Mouse (Mus musculus): ENCODE results near the gene Zfyve26.

DNA sequence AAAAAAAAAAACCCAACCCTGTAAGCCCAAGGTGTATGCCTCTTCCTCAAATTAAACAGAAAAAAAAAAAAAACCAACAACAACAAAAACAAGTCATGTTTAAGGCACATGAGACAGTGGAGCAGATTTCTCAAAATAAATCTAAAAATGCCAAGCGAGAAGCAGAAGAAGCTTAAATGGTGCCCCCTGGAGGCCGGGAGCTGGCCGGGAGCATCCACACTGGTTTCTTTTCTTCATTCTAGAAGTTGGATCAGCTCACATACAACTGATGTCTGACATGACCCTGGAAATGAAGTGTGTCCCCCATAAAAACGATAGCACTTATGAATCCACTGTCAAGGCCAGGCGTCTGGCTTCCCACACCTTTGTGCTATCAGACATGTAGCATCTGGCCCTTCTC is 35.1 kb downstream of the Zfyve26 start:
- TF ChIP-seq GATA1 (IDR thresholded peaks at IDR 0.05; ENCODE audit: borderline replicate concordance, low read length), result no peak
- no peak for TF ChIP-seq FLI1 (IDR thresholded peaks at IDR 0.05; ENCODE audit: low read length)
